Mouse (Mus musculus) megakaryocyte, embryonic 14.5 days (primary cell): ENCODE measurements at regions not wholly inside any gene's neighbourhood (a gene's known extent, or its start where the extent isn't known, plus 50 kb on each side); places are given as distances from the start of the nearest gene placed in this dataset.

Source experiments
- FLI1 ChIP-seq: IDR thresholded peaks from 2 replicates; pipeline ENCODE4 v1.6.1; 2012; ENCODE audit warnings: low read length, inconsistent platforms, mixed read lengths
- GATA1 ChIP-seq: IDR thresholded peaks from 3 replicates; pipeline ENCODE4 v1.6.1; 2012; ENCODE audit warnings: mixed read lengths, low read length, inconsistent platforms, borderline replicate concordance

DNA sequence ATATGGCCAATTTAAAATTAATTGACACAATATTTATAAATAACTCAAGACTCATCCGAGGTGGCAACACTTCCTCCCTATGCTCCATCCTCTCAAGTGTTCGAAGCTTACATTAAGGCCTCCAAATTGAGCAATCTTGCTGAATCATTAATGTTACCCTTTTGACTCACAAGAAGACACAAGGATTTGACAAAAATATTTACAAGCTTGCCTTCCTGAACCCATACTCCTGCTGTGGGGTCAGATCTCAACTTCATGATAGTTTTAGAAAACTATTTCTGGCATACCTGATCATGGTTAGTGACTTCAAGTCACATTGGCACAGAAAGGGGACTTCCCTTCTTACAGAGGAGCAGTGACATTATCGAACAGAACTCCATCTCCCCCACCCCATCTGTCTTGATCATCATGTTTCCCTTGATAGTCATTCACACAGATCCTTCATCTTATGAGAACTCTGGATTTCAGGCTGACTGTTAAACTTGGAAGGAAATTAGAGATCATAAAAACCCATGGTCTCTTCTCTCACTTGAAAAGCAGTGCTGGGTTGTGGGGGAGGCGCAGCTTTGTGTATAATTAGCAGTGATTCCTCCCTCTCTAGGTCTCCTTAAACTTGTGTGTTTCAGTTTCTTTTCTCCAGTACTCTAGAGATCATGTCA, 311.7 kb upstream of the Actbl2 start:
- TF ChIP-seq GATA1 (no peak), FLI1 (no peak)
